Mouse (Mus musculus) effector memory CD4-positive, alpha-beta T cell, adult 5 months (primary cell): ENCODE data around the gene Rmdn3. TPM values are rescaled to one million over a fixed set of nuclear protein-coding genes. Genes with fewer than 3 reads are reported as not detected.

Source experiments
- polyA plus RNA-seq: library from polyadenylated mRNA; unstranded; fragments of 100-300 nt; shearing (Covaris generic); gene quantifications from one replicate; pipeline ENCODE4 v1.2.1, GENCODE M21; 2017

Rmdn3 gene
- 21.8 TPM for polyA plus RNA-seq

GRCm38 (mm10) chr2:119156681-119157572 lies at the start of gene Rmdn3:
TSS of gene Rmdn3 (minus strand) at chr2:119157034.

GRCm38 (mm10) chr2:119173991-119174651 lies 17.3 kb upstream of the Rmdn3 start, which contains the start of gene Gm14137:
TSS of gene Gm14137 (plus strand) at chr2:119174509.

GRCm38 (mm10) chr2:119166901-119167865 lies 10.3 kb upstream of the Rmdn3 start, which contains the start of gene Gchfr:
TSS of gene Gchfr (plus strand) at chr2:119167773.

GRCm38 (mm10) chr2:119112438-119113112 lies 44.3 kb downstream of the Rmdn3 start, which contains the start of gene Rad51:
TSS of gene Rad51 (plus strand) at chr2:119112793.

Other genes with a start within 250 kb of the Rmdn3 start
- gene Chst14, start 230.5 kb downstream of the Rmdn3 start, polyA plus RNA-seq = 0.47 TPM
- gene Ccdc32, start 127.6 kb downstream of the Rmdn3 start, polyA plus RNA-seq = 10.9 TPM
- 2.6 TPM for gene Rpusd2, start 122.2 kb downstream of the Rmdn3 start, polyA plus RNA-seq
- 1.3 TPM for gene Knl1, start 109.9 kb downstream of the Rmdn3 start, polyA plus RNA-seq
- 3.1 TPM for gene Rad51, start 44.2 kb downstream of the Rmdn3 start, polyA plus RNA-seq
- not detected for gene Gchfr, start 10.7 kb upstream of the Rmdn3 start, polyA plus RNA-seq
- 0.44 TPM for gene Gm14137, start 17.5 kb upstream of the Rmdn3 start, polyA plus RNA-seq
- gene Zfyve19, start 51.6 kb upstream of the Rmdn3 start, polyA plus RNA-seq = 25.3 TPM
- gene Dnajc17, start 51.8 kb upstream of the Rmdn3 start, polyA plus RNA-seq = 19.4 TPM
- not detected for gene Ppp1r14d, start 72.9 kb upstream of the Rmdn3 start, polyA plus RNA-seq
- not detected for gene Spint1, start 80.3 kb upstream of the Rmdn3 start, polyA plus RNA-seq
- not detected for gene Rhov, start 114.2 kb upstream of the Rmdn3 start, polyA plus RNA-seq
- 12.2 TPM for gene Vps18, start 131.7 kb upstream of the Rmdn3 start, polyA plus RNA-seq
- gene Dll4, start 168.8 kb upstream of the Rmdn3 start, polyA plus RNA-seq = not detected
- not detected for gene Chac1, start 194.2 kb upstream of the Rmdn3 start, polyA plus RNA-seq